Mouse (Mus musculus) heart, postnatal 0 days (tissue): ENCODE data around the gene Ankrd16. TPM values are rescaled to one million over a fixed set of nuclear protein-coding genes. Genes with fewer than 3 reads are reported as not detected.

Source experiments
- ATAC-seq: fragments of 200-750 bp; cut with Nextera tagmentation; 2 replicates; pipeline ENCODE4 v1.8.0; 2017; ENCODE audit warnings: low read depth, moderate number of reproducible peaks, moderate library complexity; ENCODE audit not compliant: insufficient read depth
- DNase-seq: peaks from one replicate; pipeline ENCODE4 v3.0.0-alpha.2; 2016; ENCODE audit warnings: low spot score
- H3K27ac ChIP-seq: fragments of 300-500 bp; sonication (generic); 2 replicates; pipeline ENCODE4 v1.5.1; 2014; ENCODE audit warnings: low read depth, mild to moderate bottlenecking
- H3K27me3 ChIP-seq: fragments of 300-500 bp; sonication (generic); 2 replicates; pipeline ENCODE4 v1.6.1; 2014; ENCODE audit warnings: low read length, mixed read lengths; ENCODE audit not compliant: control insufficient read depth, insufficient read depth
- H3K36me3 ChIP-seq: fragments of 300-500 bp; sonication (generic); replicated peaks from 2 replicates; pipeline ENCODE4 v1.6.1; 2014; ENCODE audit warnings: low read length, mixed read lengths; ENCODE audit not compliant: control insufficient read depth, insufficient read depth
- H3K4me1 ChIP-seq: fragments of 300-500 bp; sonication (generic); 2 replicates; pipeline ENCODE4 v1.6.1; 2014; ENCODE audit warnings: antibody characterized with exemption; ENCODE audit not compliant: control insufficient read depth, insufficient read depth
- H3K4me2 ChIP-seq: fragments of 300-500 bp; sonication (generic); 2 replicates; pipeline ENCODE4 v1.6.1; 2014; ENCODE audit warnings: low read depth, mild to moderate bottlenecking, low read length, moderate library complexity
- H3K4me3 ChIP-seq: fragments of 300-500 bp; sonication (generic); 2 replicates; pipeline ENCODE4 v1.5.1; 2014; ENCODE audit warnings: low read depth, low read length
- H3K9ac ChIP-seq: fragments of 300-500 bp; sonication (generic); replicated peaks from 2 replicates; pipeline ENCODE4 v1.6.1; 2014; ENCODE audit warnings: low read depth, low read length, mixed read lengths
- H3K9me3 ChIP-seq: fragments of 300-500 bp; sonication (generic); replicated peaks from 2 replicates; pipeline ENCODE4 v1.6.1; 2016; ENCODE audit warnings: low read length; ENCODE audit not compliant: control insufficient read depth
- CTCF ChIP-seq: IDR thresholded peaks from 2 replicates; pipeline ENCODE4 v1.5.1; 2016; ENCODE audit warnings: antibody characterized with exemption, control low read depth, low read depth
- EP300 ChIP-seq: IDR thresholded peaks from 2 replicates; pipeline ENCODE4 v1.6.1; 2016; ENCODE audit warnings: antibody characterized with exemption, low read depth
- WGBS: fragments of 180-500 bp; shearing (Covaris S2); extraction: QIAGEN DNeasy Blood & Tissue Kit; methylation state at CpG from one replicate; pipeline ENCODE4 v1.1.7; 2014; 5-methylcytosine and 5-hydroxymethylcytosine counted together
- polyA plus RNA-seq: library from polyadenylated mRNA; unstranded; fragments of >200 nt; fragmentation: Nextera tagmentation; extraction: Ambion mirVana; gene quantifications from 2 replicates; pipeline ENCODE4 v1.2.1, GENCODE M21; 2015
- total RNA-seq: library from RNA; depleted of rRNA; stranded (reverse); fragments of >200 nt; gene quantifications from 2 replicates; pipeline ENCODE4 v1.2.3, GENCODE M21; 2014; ENCODE audit warnings: low replicate concordance; rRNA removed

The Ankrd16 gene
- total and polyA plus RNA-seq, 2 experiments from 2014 or later: 19.8 to 23.0 TPM

DNA sequence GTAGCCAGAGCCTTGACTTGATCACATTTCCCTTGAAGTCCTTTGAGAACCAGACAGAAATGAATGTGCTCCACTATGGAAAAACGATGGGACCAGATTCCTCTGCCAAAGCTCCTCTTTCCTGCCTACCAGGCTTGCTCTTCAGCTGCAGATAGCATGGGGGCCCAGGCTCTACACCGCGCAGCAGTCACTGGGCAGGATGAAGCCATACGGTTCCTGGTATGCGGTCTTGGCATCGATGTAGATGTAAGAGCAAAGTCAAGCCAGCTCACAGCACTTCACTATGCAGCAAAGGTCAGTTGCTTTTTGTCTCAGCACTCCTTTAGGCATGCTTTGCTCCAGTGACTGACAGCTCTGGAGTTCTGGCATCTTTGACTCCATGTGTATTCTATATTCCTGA, 6.5 kb downstream of the Ankrd16 start:
- peaks cover 74% of the 10 kb centered on the region for H3K36me3 ChIP-seq
- ATAC-seq: no peak
- no peak overlapping the region for H3K4me3 ChIP-seq
- DNase-seq: no peak
- no peak overlapping the region for H3K9ac ChIP-seq
- H3K4me1 ChIP-seq: peaks cover 6% of the 10 kb centered on the region; the same call in 1 of the 2 replicates
- H3K4me2 ChIP-seq: no peak overlapping the region
- 70% methylated on average over 6 of the region's 6 CpGs for WGBS
- no peaks in the 10 kb centered on the region for H3K9me3 ChIP-seq
- no peak for TF ChIP-seq CTCF
- no peak for TF ChIP-seq EP300
- H3K27me3 ChIP-seq: no peaks in the 10 kb centered on the region
- no peak overlapping the region for H3K27ac ChIP-seq

DNA sequence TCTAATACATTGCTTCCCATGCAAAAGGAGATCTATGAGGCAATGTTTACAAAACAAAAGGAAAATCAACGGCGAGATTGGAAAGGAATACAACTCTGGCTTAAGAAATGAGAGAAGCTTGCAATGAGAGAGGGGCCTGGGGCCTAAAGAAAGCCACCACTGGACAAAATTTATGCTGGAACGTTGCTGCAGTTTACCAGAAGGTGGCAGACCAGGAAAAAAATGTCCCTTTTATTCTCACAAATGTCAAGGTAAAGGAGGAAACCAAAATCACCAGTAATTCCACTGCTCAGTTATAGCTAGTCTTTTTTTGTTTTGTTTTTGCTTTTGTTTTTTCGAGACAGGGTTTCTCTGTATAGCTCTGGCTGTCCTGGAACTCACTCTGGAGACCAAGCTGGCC, 17.0 kb downstream of the Ankrd16 start:
- H3K4me3 ChIP-seq: no peak overlapping the region
- H3K4me2 ChIP-seq: no peak overlapping the region
- H3K27ac ChIP-seq: no peak overlapping the region
- H3K36me3 ChIP-seq: peaks cover 28% of the 10 kb centered on the region
- H3K9ac ChIP-seq: no peak overlapping the region
- TF ChIP-seq EP300 (no peak), CTCF (peak; percentile 19; the same call in 1 of the 2 replicates)
- 68% methylated on average over 4 of the region's 4 CpGs for WGBS
- ATAC-seq (no peak), DNase-seq (no peak)
- H3K4me1 ChIP-seq: peaks cover 9% of the 10 kb centered on the region; the same call in 1 of the 2 replicates
- no peaks in the 10 kb centered on the region for H3K27me3 ChIP-seq
- no peaks in the 10 kb centered on the region for H3K9me3 ChIP-seq

DNA sequence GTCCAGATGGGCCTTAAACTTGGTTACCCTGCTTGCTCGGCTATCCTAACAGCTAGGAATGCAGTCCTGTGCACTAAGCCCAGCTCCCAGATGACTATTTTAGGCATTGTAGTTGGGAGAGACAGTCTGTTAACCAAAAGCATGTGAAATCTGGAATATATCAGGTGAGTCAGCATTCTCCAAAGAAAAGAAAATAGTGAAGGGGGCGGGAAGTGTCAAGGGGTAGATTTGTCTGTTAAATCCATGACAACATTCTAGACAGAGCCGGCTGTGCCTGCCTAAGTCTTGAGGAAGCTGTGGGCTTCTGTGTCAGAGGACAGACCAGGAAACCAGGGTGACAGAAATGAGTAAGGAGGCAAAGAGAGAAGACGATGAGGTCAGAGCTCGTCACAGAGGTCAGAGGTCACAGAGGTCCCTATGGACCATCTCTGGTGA, 20.3 kb downstream of the Ankrd16 start:
- no peak for ATAC-seq
- 33% methylated on average over 5 of the region's 5 CpGs for WGBS

DNA sequence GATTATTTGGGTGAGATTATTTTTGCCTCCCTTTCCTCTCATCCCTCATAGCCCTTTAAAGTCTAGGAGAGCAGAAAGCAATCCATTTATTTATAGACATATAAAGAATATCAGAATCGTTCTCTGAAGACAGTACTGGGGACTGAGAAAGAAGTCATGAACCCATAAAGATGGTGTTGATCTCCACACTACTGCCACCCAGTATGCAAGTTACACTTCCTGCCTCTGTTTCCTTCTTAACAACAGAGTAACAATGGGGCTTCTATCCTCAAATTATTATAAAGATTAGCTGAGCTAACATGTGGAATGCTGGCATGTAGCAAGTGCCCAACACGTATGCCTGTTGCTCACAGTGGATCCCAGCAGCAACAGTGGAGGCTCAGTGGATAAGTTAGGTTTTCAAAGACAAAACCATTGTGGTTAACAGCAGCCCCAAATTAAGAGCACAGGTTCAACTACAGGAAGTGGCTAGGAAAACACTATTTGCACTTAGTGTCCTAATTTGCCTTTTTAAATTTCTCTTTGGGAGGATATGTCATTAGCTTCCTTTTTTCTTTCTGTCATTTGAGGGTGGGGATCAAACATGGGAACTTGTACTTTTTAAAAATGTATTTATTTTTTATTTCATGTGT, 23.7 kb downstream of the Ankrd16 start:
- H3K36me3 ChIP-seq: no peaks in the 10 kb centered on the region

More for the DNA sequence above, 20.3 kb downstream of the Ankrd16 start:
- DNase-seq: no peak
- Histone ChIP-seq H3K9ac (no peak overlapping the region), H3K9me3 (no peaks in the 10 kb centered on the region), H3K4me3 (no peak overlapping the region), H3K36me3 (peaks cover under 1% of the 10 kb centered on the region; the same call in 1 of the 2 replicates), H3K27me3 (no peaks in the 10 kb centered on the region), H3K27ac (no peak overlapping the region), H3K4me1 (peaks cover 9% of the 10 kb centered on the region; the same call in 1 of the 2 replicates), H3K4me2 (no peak overlapping the region)
- TF ChIP-seq CTCF (no peak), EP300 (no peak)

More for the DNA sequence above, 23.7 kb downstream of the Ankrd16 start:
- Histone ChIP-seq H3K9ac (no peak overlapping the region), H3K27me3 (no peaks in the 10 kb centered on the region), H3K27ac (no peak overlapping the region), H3K4me1 (peaks cover 9% of the 10 kb centered on the region; the same call in 1 of the 2 replicates), H3K4me2 (no peak overlapping the region), H3K9me3 (no peaks in the 10 kb centered on the region), H3K4me3 (no peak overlapping the region)
- 70% methylated on average over 2 of the region's 2 CpGs for WGBS
- TF ChIP-seq EP300 (no peak), CTCF (no peak)
- DNase-seq: no peak
- ATAC-seq: no peak

Other genes starting within 250 kb of the Ankrd16 start
- gene Pfkfb3, start 223.8 kb upstream of the Ankrd16 start, total RNA-seq: 2.4 and 6.8 TPM in 2 replicates
- 3.2 and 3.5 TPM in 2 replicates for gene Pfkfb3, start 223.8 kb upstream of the Ankrd16 start, polyA plus RNA-seq
- 28.5 and 42.7 TPM in 2 replicates for gene Rbm17, start 173.7 kb upstream of the Ankrd16 start, total RNA-seq
- gene Rbm17, start 173.7 kb upstream of the Ankrd16 start, polyA plus RNA-seq: 58.3 and 61.0 TPM in 2 replicates
- not detected in 2 replicates for gene Gm17490, start 151.6 kb upstream of the Ankrd16 start, total RNA-seq
- not detected in 2 replicates for gene Gm17490, start 151.6 kb upstream of the Ankrd16 start, polyA plus RNA-seq
- 0.50 TPM in 1 of 2 replicates, not detected in the other for gene Il2ra, start 135.1 kb upstream of the Ankrd16 start, total RNA-seq
- gene Il2ra, start 135.1 kb upstream of the Ankrd16 start, polyA plus RNA-seq: not detected in 2 replicates
- 11.6 and 14.2 TPM in 2 replicates for gene Il15ra, start 72.6 kb upstream of the Ankrd16 start, total RNA-seq
- gene Il15ra, start 72.6 kb upstream of the Ankrd16 start, polyA plus RNA-seq: 21.7 and 24.7 TPM in 2 replicates
- gene Fbh1, start 294 bp upstream of the Ankrd16 start, total RNA-seq: 81.0 and 94.7 TPM in 2 replicates
- 77.3 and 81.2 TPM in 2 replicates for gene Fbh1, start 294 bp upstream of the Ankrd16 start, polyA plus RNA-seq